Mouse (Mus musculus) stomach, postnatal 0 days (tissue): Measurements from ENCODE around the gene Gas2l2. TPM values are rescaled to one million over a fixed set of nuclear protein-coding genes. Genes with fewer than 3 reads are reported as not detected.

Experiments used
- ATAC-seq: fragments of 200-750 bp; cut with Nextera tagmentation; 2 replicates; pipeline ENCODE4 v1.8.0; 2017; ENCODE audit not compliant: low FRiP score, low TSS enrichment
- DNase-seq: peaks from one replicate; pipeline ENCODE4 v3.0.0-alpha.2; 2016; ENCODE audit warnings: low spot score
- H3K27ac ChIP-seq: fragments of 300-500 bp; sonication (generic); replicated peaks from 2 replicates; pipeline ENCODE4 v1.5.1; 2014; ENCODE audit warnings: mild to moderate bottlenecking, control low read depth
- H3K27me3 ChIP-seq: fragments of 300-500 bp; sonication (generic); 2 replicates; pipeline ENCODE4 v1.6.1; 2014; ENCODE audit warnings: low read length; ENCODE audit not compliant: control insufficient read depth, insufficient read depth
- H3K36me3 ChIP-seq: fragments of 300-500 bp; sonication (generic); 2 replicates; pipeline ENCODE4 v1.6.1; 2014; ENCODE audit warnings: low read length, mixed read lengths; ENCODE audit not compliant: control insufficient read depth, insufficient read depth
- H3K4me1 ChIP-seq: fragments of 300-500 bp; sonication (generic); replicated peaks from 2 replicates; pipeline ENCODE4 v1.6.1; 2014; ENCODE audit warnings: antibody characterized with exemption; ENCODE audit not compliant: control insufficient read depth, insufficient read depth
- H3K4me2 ChIP-seq: fragments of 300-500 bp; sonication (generic); replicated peaks from 2 replicates; pipeline ENCODE4 v1.6.1; 2014; ENCODE audit warnings: low read depth, mild to moderate bottlenecking, control low read depth, moderate library complexity
- H3K4me3 ChIP-seq: fragments of 300-500 bp; sonication (generic); 2 replicates; pipeline ENCODE4 v1.5.1; 2014; ENCODE audit warnings: low read depth, low read length, control low read depth
- H3K9ac ChIP-seq: fragments of 300-500 bp; sonication (generic); 2 replicates; pipeline ENCODE4 v1.6.1; 2014; ENCODE audit warnings: mild to moderate bottlenecking, low read length, control low read depth, mixed read lengths
- H3K9me3 ChIP-seq: fragments of 300-500 bp; sonication (generic); 2 replicates; pipeline ENCODE4 v1.6.1; 2016; ENCODE audit warnings: low read length; ENCODE audit not compliant: control insufficient read depth
- CTCF ChIP-seq: IDR thresholded peaks from 2 replicates; pipeline ENCODE4 v1.5.1; 2016; ENCODE audit warnings: antibody characterized with exemption, low read depth, mild to moderate bottlenecking, moderate library complexity
- EP300 ChIP-seq: optimal IDR thresholded peaks from 2 replicates; pipeline ENCODE3; 2016; ENCODE audit warnings: antibody characterized with exemption
- WGBS: fragments of 180-500 bp; shearing (Covaris S2); extraction: QIAGEN DNeasy Blood & Tissue Kit; methylation state at CpG from one replicate; pipeline ENCODE4 v1.1.7; 2014; 5-methylcytosine and 5-hydroxymethylcytosine counted together
- polyA plus RNA-seq: library from polyadenylated mRNA; unstranded; fragments of >200 nt; fragmentation: Nextera tagmentation; extraction: Ambion mirVana; gene quantifications from 2 replicates; pipeline ENCODE4 v1.2.1, GENCODE M21; 2015

Gene Gas2l2
- polyA plus RNA-seq, 1 experiment from 2014 or later = 0.11 TPM

GRCm38 (mm10) chr11:83448927-83449236 lies 19.6 kb upstream of the Gas2l2 start:
- peaks cover 11% of the 10 kb centered on the region for H3K4me1 ChIP-seq
- no peak overlapping the region for H3K4me3 ChIP-seq
- no peaks in the 10 kb centered on the region for H3K9me3 ChIP-seq
- TF ChIP-seq EP300 (no peak), CTCF (no peak)
- H3K27ac ChIP-seq = peak overlapping the region; percentile 58; the same call in 1 of the 2 replicates
- no peak overlapping the region for H3K4me2 ChIP-seq
- no peaks in the 10 kb centered on the region for H3K36me3 ChIP-seq
- ATAC-seq (no peak), DNase-seq (peak; percentile 75)
- no peak overlapping the region for H3K9ac ChIP-seq
- H3K27me3 ChIP-seq = no peaks in the 10 kb centered on the region

GRCm38 (mm10) chr11:83448021-83448926 lies 19.0 kb upstream of the Gas2l2 start:
- WGBS = 38% methylated on average over 16 of the region's 16 CpGs
- no peak; the same call in 1 of the 2 replicates for ATAC-seq
- no peak overlapping the region for H3K4me2 ChIP-seq
- no peaks in the 10 kb centered on the region for H3K9me3 ChIP-seq
- peak overlapping the region; percentile 71 for H3K27ac ChIP-seq
- peaks cover 11% of the 10 kb centered on the region for H3K4me1 ChIP-seq
- TF ChIP-seq CTCF (no peak), EP300 (no peak)
- DNase-seq = no peak
- H3K4me3 ChIP-seq = no peak overlapping the region
- no peaks in the 10 kb centered on the region for H3K27me3 ChIP-seq
- no peak overlapping the region for H3K9ac ChIP-seq
- H3K36me3 ChIP-seq = no peaks in the 10 kb centered on the region

- no peak overlapping the region for H3K4me2 ChIP-seq
- H3K36me3 ChIP-seq = no peaks in the 10 kb centered on the region
- H3K4me1 ChIP-seq = peaks cover 11% of the 10 kb centered on the region
- ATAC-seq (no peak), DNase-seq (peak; percentile 51)
- H3K9ac ChIP-seq = peak overlapping the region; percentile 27; the same call in 1 of the 2 replicates
- 55% methylated on average over 10 of the region's 10 CpGs for WGBS
- TF ChIP-seq EP300 = no peak
- no peak for TF ChIP-seq CTCF
- peak overlapping the region; percentile 71 for H3K27ac ChIP-seq
- H3K4me3 ChIP-seq = no peak overlapping the region
- no peaks in the 10 kb centered on the region for H3K27me3 ChIP-seq
- no peaks in the 10 kb centered on the region for H3K9me3 ChIP-seq
These were observed 18.4 kb upstream of the Gas2l2 start for GRCm38 (mm10) chr11:83447612-83448011.

- no peak for ATAC-seq
- WGBS = 29% methylated on average over 19 of the region's 19 CpGs
- no peak overlapping the region for H3K9ac ChIP-seq
- H3K27ac ChIP-seq = no peak overlapping the region
- peak overlapping the region; percentile 45 for H3K4me2 ChIP-seq
- peak overlapping the region; percentile 13; the same call in 1 of the 2 replicates for H3K4me3 ChIP-seq
- peak; percentile 37 for DNase-seq
- no peaks in the 10 kb centered on the region for H3K9me3 ChIP-seq
- TF ChIP-seq CTCF = 0 out of 2 replicates have a peak, but pooled peaks have one; percentile 22
- no peak for TF ChIP-seq EP300
- peaks cover 11% of the 10 kb centered on the region for H3K4me1 ChIP-seq
- H3K27me3 ChIP-seq = no peaks in the 10 kb centered on the region; the same call in 1 of the 2 replicates
- no peaks in the 10 kb centered on the region for H3K36me3 ChIP-seq
These were observed 15.7 kb upstream of the Gas2l2 start for GRCm38 (mm10) chr11:83445001-83445400.

GRCm38 (mm10) chr11:83443824-83444223 lies 14.6 kb upstream of the Gas2l2 start:
- no peaks in the 10 kb centered on the region for H3K36me3 ChIP-seq
- no peak overlapping the region for H3K4me2 ChIP-seq
- no peaks in the 10 kb centered on the region; the same call in 1 of the 2 replicates for H3K27me3 ChIP-seq
- H3K4me1 ChIP-seq = peaks cover 11% of the 10 kb centered on the region
- 6% methylated on average over 7 of the region's 7 CpGs for WGBS
- DNase-seq = no peak
- ATAC-seq = no peak
- no peak overlapping the region for H3K4me3 ChIP-seq
- no peak for TF ChIP-seq EP300
- no peak for TF ChIP-seq CTCF
- H3K9me3 ChIP-seq = no peaks in the 10 kb centered on the region
- no peak overlapping the region for H3K27ac ChIP-seq
- H3K9ac ChIP-seq = no peak overlapping the region
